Mouse (Mus musculus) brain, embryonic 14.5 days (tissue): ENCODE measurements around the gene Rad18.

Experiments
- CTCF ChIP-seq: fragments of 200-500 bp; IDR thresholded peaks from 2 replicates; pipeline ENCODE4 v1.5.1; 2012; ENCODE audit warnings: inconsistent platforms, mild to moderate bottlenecking, moderate library complexity, borderline replicate concordance; ENCODE audit not compliant: insufficient read depth, insufficient read length; ENCODE audit errors: extremely low read depth
- POLR2A ChIP-seq: fragments of 200-500 bp; IDR thresholded peaks from 2 replicates; pipeline ENCODE4 v1.6.1; 2012; ENCODE audit warnings: mild to moderate bottlenecking, inconsistent platforms, borderline replicate concordance; ENCODE audit not compliant: poor library complexity, insufficient read depth, insufficient read length, severe bottlenecking; ENCODE audit errors: extremely low read depth

GRCm38 (mm10) chr6:112742297-112742696, 45.8 kb upstream of the Rad18 start:
- TF ChIP-seq POLR2A (no peak), CTCF (peak; percentile 25; the same call in 1 of the 2 replicates)
